23 mouse cellular contexts compared by ENCODE assay signal in genomic region chr12:82208611-82209010, GRCm38 (mm10). TPM values are rescaled to one million over a fixed set of nuclear protein-coding genes. Genes with fewer than 3 reads are reported as not detected.
DNase-seq lines count a peak whose midpoint lies in the region; ATAC-seq and TF ChIP-seq lines count a peak whose summit lies in the region.
"Had no signal": no experiment of that assay in that cellular context is flagged by ENCODE, and none has a peak within 500 bp of the region (broad histone marks: within the 10 kb centered on the region; RNA-seq: fewer than 3 reads in every experiment).

No protein-coding gene starts in this region.

- H3K4me1 ChIP-seq in intestine, embryonic 14.5 days (replicated peaks; ENCODE audit: control insufficient read depth, insufficient read depth, low read length): peaks cover 6% of the 10 kb centered on the region
- peaks cover 12% of the 10 kb centered on the region for H3K4me1 ChIP-seq in intestine, embryonic 16.5 days (ENCODE audit: control insufficient read depth, insufficient read depth, low read length)
- H3K4me1 ChIP-seq in midbrain, postnatal 0 days (ENCODE audit: insufficient read depth, low read length): no peaks in the 10 kb centered on the region
- H3K4me1 ChIP-seq: hindbrain, embryonic 13.5 days; neural tube, embryonic 15.5 days; stomach, embryonic 15.5 days had no signal

- H3K9ac ChIP-seq in intestine, embryonic 14.5 days (ENCODE audit: low read length): 0 out of 2 replicates have a peak overlapping the region, but pooled peaks have one; percentile 16
- no peak overlapping the region for H3K9ac ChIP-seq in intestine, embryonic 16.5 days (ENCODE audit: low read depth, low read length)
- no peak overlapping the region for H3K9ac ChIP-seq in midbrain, postnatal 0 days (replicated peaks; ENCODE audit: low read length, poor library complexity, severe bottlenecking)
- H3K9ac ChIP-seq: heart, embryonic 15.5 days; hindbrain, embryonic 13.5 days; limb, embryonic 12.5 days; liver, embryonic 14.5 days; neural tube, embryonic 15.5 days; stomach, embryonic 15.5 days had no signal

- ATAC-seq in intestine, embryonic 14.5 days (replicated peaks; ENCODE audit: low FRiP score, low TSS enrichment, low read depth): no peak
- ATAC-seq in intestine, embryonic 16.5 days: no peak
- ATAC-seq in inflammation-experienced regulatory T-cells, adult 6 months: peak; percentile 51
- ATAC-seq in midbrain, postnatal 0 days (ENCODE audit: low FRiP score): no peak
- ATAC-seq: forebrain, embryonic 16.5 days had no signal

- WGBS in intestine, embryonic 14.5 days: 80% methylated on average over 4 of the region's 4 CpGs
- WGBS in intestine, embryonic 16.5 days: 85% methylated on average over 4 of the region's 4 CpGs
- WGBS in midbrain, postnatal 0 days: 87% methylated on average over 4 of the region's 4 CpGs

- no peak overlapping the region for H3K4me2 ChIP-seq in intestine, embryonic 14.5 days (ENCODE audit: low read length)
- H3K4me2 ChIP-seq in intestine, embryonic 16.5 days (ENCODE audit: low read depth, low read length): no peak overlapping the region
- H3K4me2 ChIP-seq in midbrain, postnatal 0 days (ENCODE audit: low read depth, low read length, poor library complexity, severe bottlenecking): no peak overlapping the region
- H3K4me2 ChIP-seq: heart, embryonic 15.5 days; hindbrain, embryonic 13.5 days; limb, embryonic 12.5 days; midbrain, embryonic 11.5 days; neural tube, embryonic 15.5 days; stomach, embryonic 15.5 days had no signal

- TF ChIP-seq CTCF in midbrain, postnatal 0 days (IDR thresholded peaks at IDR 0.05): no peak

- no peak overlapping the region for H3K27ac ChIP-seq in intestine, embryonic 14.5 days (ENCODE audit: low read depth)
- no peak overlapping the region for H3K27ac ChIP-seq in intestine, embryonic 16.5 days (ENCODE audit: low read length)
- no peak overlapping the region for H3K27ac ChIP-seq in midbrain, postnatal 0 days (ENCODE audit: low read depth, low read length)
- H3K27ac ChIP-seq: heart, embryonic 15.5 days; hindbrain, embryonic 13.5 days; limb, embryonic 12.5 days; liver, embryonic 14.5 days; neural tube, embryonic 15.5 days; stomach, embryonic 15.5 days had no signal

- H3K27me3 ChIP-seq in intestine, embryonic 14.5 days (replicated peaks; ENCODE audit: control insufficient read depth, insufficient read depth, low read length): no peaks in the 10 kb centered on the region
- H3K27me3 ChIP-seq in intestine, embryonic 16.5 days (replicated peaks; ENCODE audit: control insufficient read depth, insufficient read depth, low read length): no peaks in the 10 kb centered on the region
- H3K27me3 ChIP-seq in midbrain, postnatal 0 days (ENCODE audit: insufficient read depth, low read length): no peaks in the 10 kb centered on the region
- H3K27me3 ChIP-seq: heart, embryonic 15.5 days; hindbrain, embryonic 13.5 days; limb, embryonic 12.5 days; neural tube, embryonic 15.5 days; stomach, embryonic 15.5 days had no signal

- no peaks in the 10 kb centered on the region for H3K36me3 ChIP-seq in intestine, embryonic 14.5 days (ENCODE audit: control insufficient read depth, insufficient read depth, low read length)
- no peaks in the 10 kb centered on the region for H3K36me3 ChIP-seq in intestine, embryonic 16.5 days (ENCODE audit: control insufficient read depth, insufficient read depth, low read length)
- no peaks in the 10 kb centered on the region for H3K36me3 ChIP-seq in midbrain, postnatal 0 days (ENCODE audit: insufficient read depth, low read length)
- H3K36me3 ChIP-seq: heart, embryonic 15.5 days; hindbrain, embryonic 13.5 days; limb, embryonic 12.5 days; neural tube, embryonic 15.5 days; stomach, embryonic 15.5 days had no signal

- no peak overlapping the region for H3K4me3 ChIP-seq in intestine, embryonic 14.5 days (ENCODE audit: low read depth, low read length)
- no peak overlapping the region for H3K4me3 ChIP-seq in intestine, embryonic 16.5 days (ENCODE audit: low read length)
- H3K4me3 ChIP-seq in midbrain, postnatal 0 days (ENCODE audit: low read depth, low read length): no peak overlapping the region
- H3K4me3 ChIP-seq: heart, embryonic 15.5 days; hindbrain, embryonic 13.5 days; limb, embryonic 12.5 days; neural tube, embryonic 15.5 days; stomach, embryonic 15.5 days had no signal

- H3K9me3 ChIP-seq in intestine, embryonic 14.5 days (ENCODE audit: control insufficient read depth, low read length): no peaks in the 10 kb centered on the region; the same call in 1 of the 2 replicates
- H3K9me3 ChIP-seq in intestine, embryonic 16.5 days (ENCODE audit: control insufficient read depth, low read length): no peaks in the 10 kb centered on the region
- H3K9me3 ChIP-seq in midbrain, postnatal 0 days (ENCODE audit: low read length): no peaks in the 10 kb centered on the region
- H3K9me3 ChIP-seq: heart, embryonic 15.5 days; hindbrain, embryonic 13.5 days; limb, embryonic 12.5 days; neural tube, embryonic 15.5 days; stomach, embryonic 15.5 days had no signal

- DNase-seq in intestine, embryonic 14.5 days (ENCODE audit: low spot score): no peak
- DNase-seq in Muller cell, postnatal 12 days (ENCODE audit: inconsistent ontology term): peak; percentile 91
- peak; percentile 27 for DNase-seq in retina, postnatal 7 days (ENCODE audit: low read depth, low spot score)
- no peak for DNase-seq in urinary bladder, postnatal 4 days (ENCODE audit: low spot score in 2 of 2)
- no peak for DNase-seq in midbrain, postnatal 0 days (ENCODE audit: low spot score)
- DNase-seq: B cell, adult 2 months; cerebellum, postnatal 14 days; kidney, adult 18-20 months; kidney, postnatal 14 days; lung, postnatal 14 days; right cerebral cortex, adult 18-20 months; spleen, adult 18-20 months; thymus, postnatal 14 days had no signal

RNA-seq across cellular contexts. Expression of gene Sipa1l1, which starts 39.5 kb away (rescaled TPM):
- polyA plus RNA-seq in intestine, embryonic 14.5 days (2014; fragmentation: Nextera tagmentation; extraction: Ambion mirVana): 41.6 and 43.0 TPM in 2 replicates
- polyA plus RNA-seq in intestine, embryonic 16.5 days (2015; fragmentation: Nextera tagmentation; extraction: Ambion mirVana): 20.1 and 21.2 TPM in 2 replicates
- 10 to 100 TPM; 24.7 to 30.0 (median 28.7) TPM for polyA plus RNA-seq in inflammation-experienced regulatory T-cells, adult 6 months (2017; shearing (Covaris generic))
- 22.2 and 25.6 TPM in 2 replicates for total RNA-seq in midbrain, postnatal 0 days (2014; rRNA removed)
- 6.2 and 7.1 TPM in 2 replicates for polyA plus RNA-seq in midbrain, postnatal 0 days (2015; fragmentation: Nextera tagmentation; extraction: Ambion mirVana)

Comparison
In these comparisons a context has a peak if more than half of its experiments do, and no peak if none do; other contexts are left out.
1. DNase-seq: peak in Muller cell, postnatal 12 days (single experiment) and retina, postnatal 7 days (single experiment); none in intestine, embryonic 14.5 days (single experiment), urinary bladder, postnatal 4 days (0 of 2) and midbrain, postnatal 0 days (single experiment).